Mouse (Mus musculus) embryonic facial prominence, embryonic 11.5 days (tissue): Measurements from ENCODE around the gene Wdr64. TPM values are rescaled to one million over a fixed set of nuclear protein-coding genes. Genes with fewer than 3 reads are reported as not detected.

Experiments used
- ATAC-seq: fragments of 200-750 bp; cut with Nextera tagmentation; replicated peaks from 2 replicates; pipeline ENCODE4 v1.8.0; 2017; ENCODE audit warnings: low read depth; ENCODE audit not compliant: insufficient number of reproducible peaks, low FRiP score, low TSS enrichment
- DNase-seq: peaks from one replicate; pipeline ENCODE4 v3.0.0-alpha.2; 2015; ENCODE audit warnings: low spot score
- H3K27ac ChIP-seq: fragments of 300-500 bp; sonication (generic); replicated peaks from 2 replicates; pipeline ENCODE4 v1.5.1; 2014; ENCODE audit warnings: mild to moderate bottlenecking, low read depth, low read length, control low read depth
- H3K27me3 ChIP-seq: fragments of 300-500 bp; sonication (generic); 2 replicates; pipeline ENCODE4 v1.6.1; 2014; ENCODE audit warnings: mild to moderate bottlenecking, low read length, moderate library complexity, mixed read lengths; ENCODE audit not compliant: control insufficient read depth, insufficient read depth
- H3K36me3 ChIP-seq: fragments of 300-500 bp; sonication (generic); replicated peaks from 2 replicates; pipeline ENCODE4 v1.6.1; 2014; ENCODE audit warnings: low read depth, mild to moderate bottlenecking, low read length, moderate library complexity, mixed read lengths; ENCODE audit not compliant: control insufficient read depth, insufficient read depth
- H3K4me1 ChIP-seq: fragments of 300-500 bp; sonication (generic); 2 replicates; pipeline ENCODE4 v1.6.1; 2014; ENCODE audit warnings: low read length, mixed read lengths; ENCODE audit not compliant: control insufficient read depth, insufficient read depth
- H3K4me2 ChIP-seq: fragments of 300-500 bp; sonication (generic); 2 replicates; pipeline ENCODE4 v1.6.1; 2014; ENCODE audit warnings: low read depth, mild to moderate bottlenecking, control low read depth, low read length, moderate library complexity
- H3K4me3 ChIP-seq: fragments of 300-500 bp; sonication (generic); 2 replicates; pipeline ENCODE4 v1.5.1; 2014; ENCODE audit warnings: low read depth, low read length, control low read depth
- H3K9ac ChIP-seq: fragments of 300-500 bp; sonication (generic); replicated peaks from 2 replicates; pipeline ENCODE4 v1.6.1; 2014; ENCODE audit warnings: mild to moderate bottlenecking, control low read depth, low read length
- H3K9me3 ChIP-seq: fragments of 300-500 bp; sonication (generic); replicated peaks from 2 replicates; pipeline ENCODE4 v1.6.1; 2016; ENCODE audit warnings: mild to moderate bottlenecking, low read length, inconsistent platforms, mixed read lengths; ENCODE audit not compliant: control insufficient read depth
- WGBS: fragments of 180-500 bp; shearing (Covaris S2); extraction: QIAGEN DNeasy Blood & Tissue Kit; methylation state at CpG from one replicate; pipeline ENCODE4 v1.1.7; 2014; 5-methylcytosine and 5-hydroxymethylcytosine counted together
- polyA plus RNA-seq: library from polyadenylated mRNA; unstranded; fragments of >200 nt; fragmentation: Nextera tagmentation; extraction: Ambion mirVana; gene quantifications from 2 replicates; pipeline ENCODE4 v1.2.1, GENCODE M21; 2014

The Wdr64 gene
- polyA plus RNA-seq, result not detected in 2 replicates

DNA sequence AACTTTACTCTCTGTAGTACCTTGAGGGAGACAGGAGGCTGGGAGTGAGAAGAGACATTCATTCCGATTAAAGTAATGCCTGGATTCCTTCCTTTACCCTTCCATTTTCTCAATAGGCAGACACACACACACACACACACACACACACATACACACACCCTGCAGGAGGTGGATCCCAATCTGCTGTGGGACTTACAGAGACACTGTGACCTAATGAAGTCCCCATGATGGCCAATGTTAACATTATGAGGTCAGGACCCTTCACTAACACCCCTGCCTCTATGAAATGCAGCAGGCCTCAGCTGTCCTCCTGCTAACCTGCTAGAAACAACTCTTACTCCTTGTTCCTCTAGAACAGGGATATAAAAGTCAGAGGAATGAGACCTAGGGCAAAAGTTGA lies at the start of gene Wdr64:
TSS of gene Wdr64 (plus strand) at position 301 of the 400 bp plus-strand sequence.
- ATAC-seq (no peak), DNase-seq (no peak)
- Histone ChIP-seq H3K9me3 (no peaks in the 10 kb centered on the region), H3K4me3 (no peak within 1 kb of the TSS), H3K27me3 (no peaks in the 10 kb centered on the region), H3K4me1 (no peaks in the 10 kb centered on the region), H3K4me2 (no peak within 1 kb of the TSS), H3K9ac (no peak within 1 kb of the TSS), H3K36me3 (no peaks in the 10 kb centered on the region), H3K27ac (no peak within 1 kb of the TSS)
- 72% methylated on average over 1 of the region's 1 CpGs for WGBS

DNA sequence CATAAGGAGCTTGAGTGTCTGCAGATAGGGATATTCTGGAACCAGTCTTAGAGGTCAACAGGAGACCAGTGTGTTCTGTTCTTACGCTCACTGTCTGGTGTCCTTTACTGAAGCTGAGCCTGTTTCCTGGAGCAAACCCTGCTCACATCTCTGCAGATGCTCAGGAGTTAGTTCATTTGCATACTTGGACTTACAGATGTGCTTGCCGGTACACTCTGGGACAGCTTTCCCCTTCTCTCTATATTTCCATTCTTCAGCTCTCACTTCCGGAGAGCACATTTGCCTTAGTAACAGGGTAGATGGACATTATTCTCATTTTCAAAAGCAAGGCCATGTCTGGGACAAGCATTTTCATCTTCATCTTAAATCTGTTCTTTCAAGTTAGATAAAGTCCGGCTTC lies 49.8 kb upstream of the Wdr64 start:
- H3K9ac ChIP-seq, result no peak overlapping the region
- no peaks in the 10 kb centered on the region for H3K9me3 ChIP-seq
- H3K36me3 ChIP-seq, result no peaks in the 10 kb centered on the region
- H3K4me1 ChIP-seq, result no peaks in the 10 kb centered on the region
- H3K4me3 ChIP-seq, result no peak overlapping the region
- no peak overlapping the region for H3K27ac ChIP-seq
- 96% methylated on average over 4 of the region's 4 CpGs for WGBS
- no peak for ATAC-seq
- DNase-seq, result no peak
- no peaks in the 10 kb centered on the region for H3K27me3 ChIP-seq
- no peak overlapping the region for H3K4me2 ChIP-seq

DNA sequence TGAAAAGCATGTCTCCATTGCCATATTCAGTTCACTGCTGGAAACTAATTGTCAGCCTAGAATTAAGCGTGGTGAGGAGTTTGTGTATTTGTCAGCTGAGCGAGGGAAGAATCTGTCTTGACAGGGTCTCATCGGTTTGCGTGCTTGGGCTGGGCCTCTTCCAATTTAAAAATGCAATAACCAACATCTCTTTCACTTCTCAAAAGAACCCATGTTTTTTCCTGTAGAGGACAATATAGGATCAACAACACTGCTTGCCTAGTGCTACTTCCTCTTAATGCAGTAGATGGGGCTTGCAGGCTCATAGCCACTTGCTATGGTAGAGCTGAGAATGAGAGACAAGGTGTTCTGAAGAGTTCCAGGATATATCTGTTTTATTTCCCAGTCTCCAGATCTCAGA lies 38.5 kb upstream of the Wdr64 start:
- no peak overlapping the region for H3K9ac ChIP-seq
- H3K4me2 ChIP-seq, result no peak overlapping the region
- H3K27me3 ChIP-seq, result no peaks in the 10 kb centered on the region
- H3K9me3 ChIP-seq, result no peaks in the 10 kb centered on the region
- no peaks in the 10 kb centered on the region for H3K36me3 ChIP-seq
- DNase-seq (no peak), ATAC-seq (no peak)
- 97% methylated on average over 4 of the region's 4 CpGs for WGBS
- H3K4me1 ChIP-seq, result no peaks in the 10 kb centered on the region
- H3K27ac ChIP-seq, result no peak overlapping the region
- H3K4me3 ChIP-seq, result no peak overlapping the region

DNA sequence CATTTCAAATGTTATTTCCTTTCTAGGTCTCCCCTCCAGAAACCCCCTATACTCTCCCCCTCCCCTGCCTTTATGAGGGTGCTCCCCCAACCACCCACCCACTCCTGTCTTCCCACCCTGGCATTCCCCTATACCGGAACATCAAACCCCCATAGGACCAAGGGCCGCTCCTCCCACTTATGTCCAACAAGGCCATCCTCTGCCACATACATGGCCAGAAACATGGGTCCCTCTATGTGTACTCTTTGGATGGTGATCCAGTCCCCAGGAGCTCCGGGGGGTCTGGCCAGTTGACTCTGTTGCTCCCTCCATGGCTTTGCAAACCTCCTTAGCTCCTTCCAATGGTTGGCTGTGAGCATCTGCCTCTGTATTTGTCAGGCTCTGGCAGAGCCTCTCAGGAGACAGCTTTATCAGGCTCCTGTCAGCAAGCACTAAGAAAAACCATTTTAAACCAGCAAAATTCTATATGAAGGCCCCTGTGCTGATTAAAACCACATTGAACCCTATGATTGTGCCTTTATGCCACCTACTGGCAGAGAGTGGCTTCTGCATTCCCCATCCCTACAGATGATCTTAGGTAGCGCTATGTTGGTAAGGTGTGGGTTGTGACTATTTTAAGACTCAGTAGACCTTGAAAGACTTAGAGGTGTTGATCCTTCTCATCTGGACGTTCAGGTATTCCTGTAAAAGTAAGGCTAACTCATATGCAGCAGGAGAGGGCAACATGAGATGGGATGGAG lies 29.6 kb upstream of the Wdr64 start:
- no peaks in the 10 kb centered on the region for H3K4me1 ChIP-seq
- H3K27ac ChIP-seq, result no peak overlapping the region
- H3K4me3 ChIP-seq, result no peak overlapping the region
- H3K9ac ChIP-seq, result no peak overlapping the region
- H3K27me3 ChIP-seq, result no peaks in the 10 kb centered on the region
- ATAC-seq (peak; percentile 53), DNase-seq (peak; percentile 76)
- H3K9me3 ChIP-seq, result no peaks in the 10 kb centered on the region
- H3K36me3 ChIP-seq, result no peaks in the 10 kb centered on the region
- 72% methylated on average over 5 of the region's 5 CpGs for WGBS
- H3K4me2 ChIP-seq, result no peak overlapping the region

DNA sequence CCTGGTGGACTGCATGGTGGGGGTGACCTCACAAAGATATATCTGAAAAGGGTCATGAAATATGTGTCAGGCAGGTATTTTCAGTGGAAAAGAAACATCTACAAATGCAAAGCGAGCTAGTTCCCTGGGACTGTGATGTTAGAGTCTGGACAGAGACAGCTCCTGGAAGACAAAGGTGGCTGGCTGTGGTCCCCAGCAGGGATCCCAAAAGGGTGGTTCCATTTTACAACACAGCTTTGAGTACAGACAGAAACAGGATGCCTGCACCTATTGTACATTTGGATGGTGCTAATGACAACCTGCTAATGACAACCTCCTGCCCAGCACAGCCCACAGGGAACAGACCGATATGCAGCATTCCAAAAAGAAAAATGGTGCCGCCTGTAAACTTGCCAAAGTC lies 28.9 kb upstream of the Wdr64 start:
- no peak overlapping the region for H3K27ac ChIP-seq
- H3K4me3 ChIP-seq, result no peak overlapping the region
- no peaks in the 10 kb centered on the region for H3K9me3 ChIP-seq
- H3K4me1 ChIP-seq, result no peaks in the 10 kb centered on the region
- H3K9ac ChIP-seq, result no peak overlapping the region
- no peaks in the 10 kb centered on the region for H3K27me3 ChIP-seq
- no peaks in the 10 kb centered on the region for H3K36me3 ChIP-seq
- WGBS, result 91% methylated on average over 3 of the region's 3 CpGs
- no peak overlapping the region for H3K4me2 ChIP-seq
- DNase-seq (no peak), ATAC-seq (no peak)

DNA sequence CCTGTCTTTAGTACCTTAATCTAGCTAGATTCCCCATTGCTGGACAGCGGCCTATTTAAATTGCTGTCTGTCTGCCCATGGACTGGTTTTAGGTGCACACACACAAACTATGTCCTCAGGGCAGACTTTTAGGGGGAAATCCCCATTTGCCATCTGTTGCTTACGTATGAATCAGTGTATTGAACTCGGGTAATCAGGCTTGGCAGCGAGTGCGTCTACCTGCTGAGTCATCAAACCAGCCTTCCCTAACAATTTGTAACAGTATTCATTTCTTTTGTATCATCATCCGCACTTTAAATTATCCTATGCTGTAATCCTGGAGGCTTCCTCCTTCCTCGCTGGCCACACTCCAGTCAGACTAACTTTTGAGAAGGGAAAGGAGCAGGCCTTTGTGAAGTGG lies 28.4 kb upstream of the Wdr64 start:
- Histone ChIP-seq H3K4me3 (no peak overlapping the region), H3K4me2 (no peak overlapping the region), H3K36me3 (no peaks in the 10 kb centered on the region), H3K9me3 (no peaks in the 10 kb centered on the region), H3K9ac (no peak overlapping the region), H3K27ac (no peak overlapping the region), H3K4me1 (no peaks in the 10 kb centered on the region), H3K27me3 (no peaks in the 10 kb centered on the region)
- WGBS, result 77% methylated on average over 7 of the region's 7 CpGs
- ATAC-seq, result no peak
- no peak for DNase-seq

DNA sequence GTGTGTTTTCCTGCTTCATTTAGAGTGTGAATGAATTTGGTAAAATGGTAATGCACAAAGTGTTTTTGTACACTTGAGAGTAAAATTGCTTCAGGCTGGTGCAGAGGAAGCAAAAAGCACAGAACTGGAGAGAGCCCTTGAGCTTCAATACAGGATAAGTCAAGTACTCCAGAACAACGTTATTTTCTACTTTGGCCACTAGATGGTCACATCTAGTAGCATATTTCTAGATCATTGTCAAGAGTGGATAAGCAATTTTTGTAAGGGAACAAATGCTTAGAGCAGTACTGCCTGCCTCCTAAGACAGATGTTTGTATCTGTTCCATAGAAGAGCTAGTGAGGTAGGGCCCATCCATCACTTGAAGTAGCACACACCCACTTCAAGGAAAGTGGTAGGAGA lies 26.8 kb upstream of the Wdr64 start:
- ATAC-seq (no peak), DNase-seq (no peak)
- Histone ChIP-seq H3K4me1 (no peaks in the 10 kb centered on the region), H3K9ac (no peak overlapping the region), H3K9me3 (no peaks in the 10 kb centered on the region), H3K27me3 (no peaks in the 10 kb centered on the region), H3K36me3 (no peaks in the 10 kb centered on the region), H3K4me3 (no peak overlapping the region), H3K4me2 (no peak overlapping the region), H3K27ac (no peak overlapping the region)
- 35% methylated on average over 1 of the region's 1 CpGs for WGBS

DNA sequence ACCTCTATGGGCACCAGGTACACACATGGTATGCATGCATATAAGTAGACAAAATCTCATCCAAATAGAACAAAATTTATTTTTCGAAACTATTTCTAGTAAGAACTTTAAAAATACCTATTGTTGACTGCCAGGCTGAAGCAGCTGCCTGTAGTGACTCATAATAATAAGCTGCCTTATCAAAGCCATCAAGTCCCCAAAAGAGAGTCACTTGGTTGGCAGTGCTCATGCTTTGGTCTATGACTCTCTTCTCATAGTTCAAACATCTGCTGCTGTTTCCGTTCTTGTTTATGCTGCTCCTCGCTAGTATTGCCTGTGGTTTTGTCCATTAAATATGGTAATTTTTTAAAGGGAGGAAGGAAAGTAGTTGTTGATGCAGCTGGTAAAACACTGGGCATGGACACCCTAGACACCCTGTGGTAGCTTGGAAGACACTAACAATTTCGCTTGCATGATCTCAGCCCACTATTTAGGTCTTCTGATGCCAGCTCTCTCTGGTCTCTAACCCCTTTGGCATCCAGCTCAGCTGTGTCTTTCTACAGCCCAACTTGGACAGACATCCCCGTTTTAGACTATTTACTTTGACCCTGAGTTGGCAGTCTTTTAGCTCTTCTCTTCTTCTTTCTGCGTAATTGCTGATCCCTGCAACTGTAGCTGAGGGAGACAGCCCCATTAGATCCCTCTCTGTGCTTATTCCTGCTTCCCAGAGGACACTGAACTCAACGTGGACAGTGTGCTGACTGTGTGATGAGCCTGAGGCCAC lies 24.6 kb upstream of the Wdr64 start:
- H3K27ac ChIP-seq, result no peak overlapping the region
- no peaks in the 10 kb centered on the region for H3K4me1 ChIP-seq
- ATAC-seq, result no peak
- DNase-seq, result no peak
- no peak overlapping the region for H3K4me2 ChIP-seq
- 85% methylated on average over 7 of the region's 7 CpGs for WGBS
- no peaks in the 10 kb centered on the region for H3K36me3 ChIP-seq
- no peaks in the 10 kb centered on the region for H3K27me3 ChIP-seq
- H3K9me3 ChIP-seq, result no peaks in the 10 kb centered on the region
- H3K4me3 ChIP-seq, result no peak overlapping the region
- no peak overlapping the region for H3K9ac ChIP-seq
